ENCODE assay signal across 8 mouse cellular contexts in genomic region chr6:120356478-120356877, GRCm38 (mm10). TPM values are rescaled to one million over a fixed set of nuclear protein-coding genes. Genes with fewer than 3 reads are reported as not detected.
DNase-seq lines count a peak whose midpoint lies in the region; TF ChIP-seq lines count a peak whose summit lies in the region.

No protein-coding gene starts in this region.

- TF ChIP-seq CTCF in kidney, adult 2 months (conservative IDR thresholded peaks at IDR 0.05; ENCODE audit: insufficient read depth, insufficient read length, low read depth, low read length) = no peak
- TF ChIP-seq CTCF in bone marrow, adult 2 months (IDR thresholded peaks at IDR 0.05; ENCODE audit: control insufficient read depth, insufficient read depth, low read length) = no peak

- DNase-seq in kidney, adult 2 months = no peak
- no peak for DNase-seq in kidney, adult 9 months
- no peak for DNase-seq in hindbrain, embryonic 10.5 days (ENCODE audit: low spot score)
- DNase-seq in midbrain, embryonic 10.5 days (ENCODE audit: low spot score) = no peak
- DNase-seq in Muller cell, postnatal 12 days (ENCODE audit: inconsistent ontology term) = no peak
- DNase-seq in natural killer cell, adult 2 months (ENCODE audit: low spot score in 2 of 2) = no peak
- DNase-seq in thymus, postnatal 10 days (ENCODE audit: low spot score in 2 of 2) = no peak

- no peak for TF ChIP-seq POLR2A in kidney, adult 2 months (IDR thresholded peaks at IDR 0.05; ENCODE audit: low read depth, low read length)
- TF ChIP-seq POLR2A in bone marrow, adult 2 months (IDR thresholded peaks at IDR 0.05; ENCODE audit: borderline replicate concordance, control insufficient read depth, low read depth, low read length) = no peak

- H3K9me3 ChIP-seq in hindbrain, embryonic 10.5 days = no peaks in the 10 kb centered on the region
- no peaks in the 10 kb centered on the region for H3K9me3 ChIP-seq in midbrain, embryonic 10.5 days (replicated peaks)

- H3K4me1 ChIP-seq in kidney, adult 2 months (ENCODE audit: control insufficient read depth, insufficient read depth, low read length) = no peaks in the 10 kb centered on the region; the same call in 1 of the 2 replicates
- no peaks in the 10 kb centered on the region; the same call in 1 of the 2 replicates for H3K4me1 ChIP-seq in bone marrow, adult 2 months (ENCODE audit: control insufficient read depth, insufficient read depth, low read length)
- H3K4me1 ChIP-seq in hindbrain, embryonic 10.5 days (replicated peaks) = peaks cover 10% of the 10 kb centered on the region
- H3K4me1 ChIP-seq in midbrain, embryonic 10.5 days = peaks cover 12% of the 10 kb centered on the region

- no peaks in the 10 kb centered on the region for H3K36me3 ChIP-seq in kidney, adult 2 months (ENCODE audit: control insufficient read depth, insufficient read depth, low read length)
- H3K36me3 ChIP-seq in hindbrain, embryonic 10.5 days = peaks cover 25% of the 10 kb centered on the region
- H3K36me3 ChIP-seq in midbrain, embryonic 10.5 days = peaks cover 25% of the 10 kb centered on the region

- H3K4me3 ChIP-seq in kidney, adult 2 months (ENCODE audit: insufficient read depth, low read depth, low read length) = peak overlapping the region; percentile 45
- peak overlapping the region; percentile 81 for H3K4me3 ChIP-seq in bone marrow, adult 2 months (replicated peaks; ENCODE audit: control insufficient read depth, low read depth, low read length)
- peak overlapping the region; percentile 58 for H3K4me3 ChIP-seq in hindbrain, embryonic 10.5 days
- peak overlapping the region; percentile 74 for H3K4me3 ChIP-seq in midbrain, embryonic 10.5 days

- H3K27me3 ChIP-seq in kidney, adult 2 months (replicated peaks; ENCODE audit: control insufficient read depth, insufficient read depth, low read length) = no peaks in the 10 kb centered on the region
- no peaks in the 10 kb centered on the region for H3K27me3 ChIP-seq in hindbrain, embryonic 10.5 days (ENCODE audit: insufficient read depth, poor library complexity, severe bottlenecking)
- no peaks in the 10 kb centered on the region for H3K27me3 ChIP-seq in midbrain, embryonic 10.5 days (ENCODE audit: low read depth, poor library complexity, severe bottlenecking)

- 22% methylated on average over 5 of the region's 5 CpGs for WGBS in kidney, adult 2 months
- WGBS in bone marrow, adult 2 months = 18% methylated on average over 5 of the region's 5 CpGs
- WGBS in hindbrain, embryonic 10.5 days = 47% methylated on average over 5 of the region's 5 CpGs
- WGBS in midbrain, embryonic 10.5 days = 40% methylated on average over 5 of the region's 5 CpGs

- no peak overlapping the region for H3K27ac ChIP-seq in kidney, adult 2 months (ENCODE audit: insufficient read depth, low read depth, low read length)
- no peak overlapping the region; the same call in 1 of the 2 replicates for H3K27ac ChIP-seq in bone marrow, adult 2 months (ENCODE audit: control insufficient read depth, insufficient read depth, low read depth, low read length, poor library complexity)
- H3K27ac ChIP-seq in hindbrain, embryonic 10.5 days = peak overlapping the region; percentile 84
- H3K27ac ChIP-seq in midbrain, embryonic 10.5 days (replicated peaks) = peak overlapping the region; percentile 89

RNA-seq across cellular contexts. Expression of gene Kdm5a, which starts 7.4 kb away (rescaled TPM):
- 3.5 and 4.3 TPM in 2 replicates for polyA plus RNA-seq in kidney, adult 2 months (2012; rRNA removed)
- polyA plus RNA-seq in bone marrow, adult 2 months (2011; ENCODE audit: insufficient read depth, insufficient read length, low replicate concordance, missing spikeins) = 51.3 and 59.8 TPM in 2 replicates
- polyA plus RNA-seq in hindbrain, embryonic 10.5 days (2016; fragmentation: Nextera tagmentation; extraction: Ambion mirVana) = 46.1 and 51.4 TPM in 2 replicates
- 49.0 and 49.9 TPM in 2 replicates for polyA plus RNA-seq in midbrain, embryonic 10.5 days (2016; fragmentation: Nextera tagmentation; extraction: Ambion mirVana)

RNA-seq across cellular contexts. Expression of gene Ccdc77, which starts 7.7 kb away (rescaled TPM):
- polyA plus RNA-seq in kidney, adult 2 months (2012; rRNA removed) = 2.3 and 3.1 TPM in 2 replicates
- 9.7 and 15.7 TPM in 2 replicates for polyA plus RNA-seq in bone marrow, adult 2 months (2011; ENCODE audit: insufficient read depth, insufficient read length, low replicate concordance, missing spikeins)
- polyA plus RNA-seq in hindbrain, embryonic 10.5 days (2016; fragmentation: Nextera tagmentation; extraction: Ambion mirVana) = 21.0 and 27.4 TPM in 2 replicates
- 29.6 and 29.7 TPM in 2 replicates for polyA plus RNA-seq in midbrain, embryonic 10.5 days (2016; fragmentation: Nextera tagmentation; extraction: Ambion mirVana)

Comparison
In these comparisons a context has a peak if more than half of its experiments do, and no peak if none do; other contexts are left out.
1. H3K27ac ChIP-seq: peak in hindbrain, embryonic 10.5 days (single experiment) and midbrain, embryonic 10.5 days (single experiment); none in kidney, adult 2 months (single experiment) and bone marrow, adult 2 months (single experiment).
2. Peak in every context shown above with its lines, with median percentiles within 50 percentile points of each other: H3K4me3 ChIP-seq.